Mouse (Mus musculus) kidney, adult 2 months (tissue): ENCODE results near the gene Noc2l.
A peak's percentile ranks its signal among the peaks of the same experiment; 100 is the strongest.

Source experiments
- CTCF ChIP-seq: fragments of 200-500 bp; conservative IDR thresholded peaks from 2 replicates; pipeline ENCODE4 v1.5.1; 2011; ENCODE audit warnings: low read depth, mild to moderate bottlenecking, control low read depth, low read length, moderate library complexity, mixed read lengths; ENCODE audit not compliant: insufficient read depth, insufficient read length
- POLR2A ChIP-seq: fragments of 200-500 bp; IDR thresholded peaks from one replicate; pipeline ENCODE4 v1.6.1; 2011; ENCODE audit warnings: low read depth, low read length, control low read depth

- TF ChIP-seq CTCF (no peak), POLR2A (peak; percentile 57)
These were observed at the start of gene Noc2l for GRCm38 (mm10) chr4:156235808-156236533.
